Mouse (Mus musculus) liver, adult 2 months (tissue): ENCODE measurements around the gene Wnt8b. TPM values are rescaled to one million over a fixed set of nuclear protein-coding genes. Genes with fewer than 3 reads are reported as not detected.

Experiments
- DNase-seq: peaks from one replicate; pipeline ENCODE4 v3.0.0-alpha.2; 2011; ENCODE audit warnings: low read depth, low spot score; ENCODE audit errors: extremely low read depth
- H3K27ac ChIP-seq: fragments of 200-500 bp; replicated peaks from 2 replicates; pipeline ENCODE4 v1.5.1; 2012; ENCODE audit warnings: low read depth, mild to moderate bottlenecking, control low read depth, inconsistent platforms, low read length; ENCODE audit not compliant: insufficient read depth
- H3K27me3 ChIP-seq: fragments of 200-500 bp; 2 replicates; pipeline ENCODE4 v1.6.1; 2012; ENCODE audit warnings: mild to moderate bottlenecking, moderate library complexity, low read length, inconsistent platforms; ENCODE audit not compliant: control insufficient read depth, insufficient read depth
- H3K36me3 ChIP-seq: fragments of 200-500 bp; 2 replicates; pipeline ENCODE4 v1.6.1; 2012; ENCODE audit warnings: low read length, inconsistent platforms; ENCODE audit not compliant: control insufficient read depth, insufficient read depth
- H3K4me1 ChIP-seq: fragments of 200-500 bp; 2 replicates; pipeline ENCODE4 v1.6.1; 2011; ENCODE audit warnings: low read length; ENCODE audit not compliant: control insufficient read depth, insufficient read depth
- H3K4me3 ChIP-seq: fragments of 200-500 bp; 2 replicates; pipeline ENCODE4 v1.5.1; 2011; ENCODE audit warnings: low read depth, mild to moderate bottlenecking, control low read depth, low read length, moderate library complexity; ENCODE audit not compliant: insufficient read depth
- H3K79me2 ChIP-seq: fragments of 200-500 bp; 2 replicates; pipeline ENCODE4 v1.6.1; 2012; ENCODE audit warnings: inconsistent platforms, mild to moderate bottlenecking, low read length, moderate library complexity; ENCODE audit not compliant: control insufficient read depth, insufficient read depth
- H3K9ac ChIP-seq: fragments of 200-500 bp; 2 replicates; pipeline ENCODE4 v1.6.1; 2012; ENCODE audit warnings: low read depth, mild to moderate bottlenecking, control low read depth, inconsistent platforms, low read length
- CTCF ChIP-seq: fragments of 200-500 bp; IDR thresholded peaks from 2 replicates; pipeline ENCODE4 v1.5.1; 2011; ENCODE audit warnings: low read depth, low read length, control low read depth
- POLR2A ChIP-seq: fragments of 200-500 bp; IDR thresholded peaks from 2 replicates; pipeline ENCODE4 v1.6.1; 2011; ENCODE audit warnings: low read length, control low read depth; ENCODE audit not compliant: insufficient read depth; ENCODE audit errors: extremely low read depth
- WGBS: fragments of 180-500 bp; shearing (Covaris S2); methylation state at CpG from one replicate; pipeline ENCODE4 v1.1.7; 2018; 5-methylcytosine and 5-hydroxymethylcytosine counted together
- polyA plus RNA-seq: library from polyadenylated mRNA; depleted of rRNA; stranded (reverse); fragments of >200 nt; gene quantifications from 2 replicates; pipeline ENCODE4 v1.2.3, GENCODE M21; 2012
- total RNA-seq: library from RNA; depleted of rRNA; stranded (reverse); fragments of >200 nt; gene quantifications from 2 replicates; pipeline ENCODE4 v1.2.3, GENCODE M21; 2014

Wnt8b gene
- total and polyA plus RNA-seq, 2 experiments, result not detected

DNA sequence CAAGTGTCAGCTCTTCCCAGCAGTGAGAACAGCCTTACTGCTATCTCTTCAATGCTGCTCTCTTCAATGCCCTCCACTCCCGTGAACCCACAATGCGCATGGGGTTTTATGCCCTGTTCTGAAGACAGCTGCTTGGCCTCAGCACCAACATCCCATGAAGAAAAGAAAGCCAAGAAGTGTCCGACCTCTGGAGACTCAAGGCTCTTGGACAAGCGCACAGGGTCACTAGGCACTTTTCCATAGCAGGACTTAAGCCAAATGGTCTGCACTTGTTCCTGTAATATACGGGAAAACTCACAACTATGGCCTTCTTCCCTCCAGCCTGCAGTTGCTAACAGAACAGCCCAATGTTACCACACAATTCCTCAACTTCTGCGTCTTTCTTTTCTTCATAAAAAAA is 18.0 kb upstream of the Wnt8b start:
- no peak overlapping the region for H3K27ac ChIP-seq
- 81% methylated on average over 6 of the region's 6 CpGs for WGBS
- H3K79me2 ChIP-seq, result no peaks in the 10 kb centered on the region
- H3K9ac ChIP-seq, result no peak overlapping the region
- no peaks in the 10 kb centered on the region for H3K36me3 ChIP-seq
- H3K4me1 ChIP-seq, result no peaks in the 10 kb centered on the region
- no peak for DNase-seq
- H3K27me3 ChIP-seq, result no peaks in the 10 kb centered on the region
- no peak overlapping the region for H3K4me3 ChIP-seq
- no peak for TF ChIP-seq POLR2A
- no peak for TF ChIP-seq CTCF

DNA sequence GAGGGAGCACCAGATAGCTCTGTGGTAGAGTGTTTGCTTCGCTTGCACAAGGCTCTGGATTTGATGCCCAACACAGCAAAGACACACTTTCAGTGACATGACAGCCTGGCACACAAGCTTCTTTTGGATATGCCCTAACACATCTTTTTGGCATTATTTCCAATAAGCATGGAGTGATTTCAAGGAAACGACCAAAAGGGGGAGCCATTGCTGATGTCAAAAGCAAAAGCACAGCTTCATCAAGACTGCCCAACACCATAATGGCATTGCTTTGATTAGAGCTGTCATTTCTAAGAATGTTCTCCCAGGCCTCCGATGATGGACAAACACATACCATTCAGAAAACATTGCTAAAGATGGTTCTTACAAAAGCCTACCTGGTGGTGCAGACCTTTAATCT is 16.7 kb upstream of the Wnt8b start:
- Histone ChIP-seq H3K36me3 (no peaks in the 10 kb centered on the region), H3K27ac (no peak overlapping the region), H3K9ac (no peak overlapping the region), H3K4me1 (no peaks in the 10 kb centered on the region), H3K79me2 (no peaks in the 10 kb centered on the region), H3K4me3 (no peak overlapping the region), H3K27me3 (no peaks in the 10 kb centered on the region)
- TF ChIP-seq POLR2A, result no peak
- TF ChIP-seq CTCF, result no peak
- WGBS, result 52% methylated on average over 3 of the region's 3 CpGs
- peak; percentile 33 for DNase-seq

DNA sequence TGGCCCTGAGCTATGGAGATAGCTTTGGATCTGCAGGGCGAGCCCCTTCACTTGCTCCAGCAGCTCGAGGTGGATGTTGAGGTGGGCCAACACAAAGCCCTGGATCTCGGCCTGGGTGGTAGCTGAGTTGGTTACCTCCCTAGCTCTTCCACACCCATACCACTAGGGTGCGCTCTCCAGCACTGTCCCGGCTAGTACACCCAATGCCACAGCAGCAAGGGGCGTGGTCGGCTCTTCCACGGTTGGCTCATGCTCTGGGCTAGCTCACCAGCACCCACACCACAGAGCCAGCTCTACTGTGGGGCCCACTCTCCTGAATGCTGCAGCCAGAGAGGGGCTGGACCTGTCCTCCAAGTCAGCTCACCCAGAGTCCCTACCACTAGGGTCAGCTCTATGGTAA is 6.0 kb upstream of the Wnt8b start:
- Histone ChIP-seq H3K4me3 (no peak overlapping the region), H3K4me1 (no peaks in the 10 kb centered on the region), H3K27ac (no peak overlapping the region), H3K36me3 (no peaks in the 10 kb centered on the region), H3K27me3 (no peaks in the 10 kb centered on the region), H3K79me2 (no peaks in the 10 kb centered on the region), H3K9ac (no peak overlapping the region)
- DNase-seq, result peak; percentile 51
- TF ChIP-seq CTCF (peak; percentile 91), POLR2A (no peak)
- 18% methylated on average over 8 of the region's 8 CpGs for WGBS

DNA sequence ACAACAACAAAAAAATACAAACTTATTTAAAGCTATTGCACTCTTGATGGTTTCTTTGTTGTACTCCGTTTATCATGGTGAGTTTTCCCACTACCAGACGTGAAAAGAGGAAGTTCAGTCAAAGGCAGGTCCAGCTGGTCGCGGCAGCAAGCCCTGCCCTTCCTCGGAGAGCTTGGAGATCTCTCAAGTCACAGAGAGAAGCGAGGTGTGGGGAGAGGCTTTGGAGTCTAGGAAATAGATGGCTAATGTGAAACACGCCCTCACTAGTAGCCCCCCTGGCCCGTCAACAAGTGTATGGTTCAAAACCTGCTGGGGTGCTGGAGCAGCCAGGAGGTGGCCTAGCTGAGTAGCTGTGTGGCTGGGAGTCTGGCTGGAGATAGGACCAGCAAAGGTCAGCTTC is 3.2 kb downstream of the Wnt8b start:
- H3K4me1 ChIP-seq, result no peaks in the 10 kb centered on the region
- H3K9ac ChIP-seq, result no peak overlapping the region
- no peak overlapping the region for H3K27ac ChIP-seq
- H3K36me3 ChIP-seq, result no peaks in the 10 kb centered on the region
- WGBS, result 51% methylated on average over 8 of the region's 8 CpGs
- DNase-seq, result no peak
- H3K27me3 ChIP-seq, result peaks cover 3% of the 10 kb centered on the region
- no peak for TF ChIP-seq CTCF
- TF ChIP-seq POLR2A, result no peak
- H3K79me2 ChIP-seq, result no peaks in the 10 kb centered on the region
- H3K4me3 ChIP-seq, result no peak overlapping the region

DNA sequence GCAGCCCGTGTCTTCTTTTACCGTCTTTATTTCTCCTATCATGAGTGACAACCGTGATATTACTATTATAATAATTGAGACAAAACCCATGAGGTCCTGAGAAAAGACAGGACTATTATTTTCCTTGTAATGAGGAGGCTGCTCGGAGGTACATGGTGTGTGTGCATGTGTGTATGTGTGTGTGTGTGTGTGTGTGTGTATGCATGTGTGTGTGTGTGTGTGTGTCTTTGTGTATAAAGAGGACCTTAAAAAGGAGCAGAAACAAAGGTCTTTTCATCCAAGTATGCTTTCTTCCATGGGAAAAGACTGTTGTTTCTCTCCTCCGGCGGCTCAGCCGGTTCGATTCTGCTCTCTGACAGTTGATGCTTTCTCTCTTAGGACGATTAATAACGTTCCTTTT is 3.7 kb downstream of the Wnt8b start:
- no peak overlapping the region for H3K27ac ChIP-seq
- H3K4me3 ChIP-seq, result no peak overlapping the region
- peaks cover 3% of the 10 kb centered on the region for H3K27me3 ChIP-seq
- TF ChIP-seq CTCF, result no peak
- TF ChIP-seq POLR2A, result no peak
- H3K79me2 ChIP-seq, result no peaks in the 10 kb centered on the region
- 79% methylated on average over 10 of the region's 10 CpGs for WGBS
- H3K4me1 ChIP-seq, result no peaks in the 10 kb centered on the region
- no peak for DNase-seq
- H3K9ac ChIP-seq, result no peak overlapping the region
- no peaks in the 10 kb centered on the region for H3K36me3 ChIP-seq

DNA sequence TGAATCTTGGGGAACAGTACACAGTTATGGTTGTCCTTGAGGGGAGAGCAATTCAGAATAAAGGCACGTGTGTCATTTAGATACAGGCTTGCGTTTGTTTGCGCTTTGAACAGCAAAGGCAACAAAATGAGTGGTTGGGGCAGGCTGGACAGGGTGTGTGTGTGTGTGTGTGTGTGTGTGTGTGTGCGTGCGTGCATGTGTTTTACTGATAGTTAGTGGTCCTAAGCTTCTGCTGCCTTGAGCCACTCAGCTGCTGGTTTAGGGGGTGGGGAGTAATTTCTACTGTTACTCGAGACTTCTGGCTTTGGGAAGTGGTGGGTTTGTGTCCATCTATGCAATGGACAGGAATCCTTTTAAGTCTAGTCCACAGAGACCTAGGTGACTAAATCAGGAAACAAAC is 5.7 kb downstream of the Wnt8b start:
- H3K9ac ChIP-seq, result no peak overlapping the region
- H3K79me2 ChIP-seq, result no peaks in the 10 kb centered on the region
- TF ChIP-seq CTCF, result no peak
- TF ChIP-seq POLR2A, result no peak
- DNase-seq, result no peak
- H3K27me3 ChIP-seq, result peaks cover 3% of the 10 kb centered on the region
- H3K4me3 ChIP-seq, result no peak overlapping the region
- 69% methylated on average over 6 of the region's 6 CpGs for WGBS
- H3K4me1 ChIP-seq, result no peaks in the 10 kb centered on the region
- H3K27ac ChIP-seq, result no peak overlapping the region
- no peaks in the 10 kb centered on the region for H3K36me3 ChIP-seq
